Mouse (Mus musculus): ENCODE results near the gene Gtf3c5. TPM values are rescaled to one million over a fixed set of nuclear protein-coding genes. Genes with fewer than 3 reads are reported as not detected.

Gene Gtf3c5
- total and polyA plus RNA-seq, 2 experiments: 2.9 to 7.8 TPM

GRCm38 (mm10) chr2:28545976-28546375, 37.6 kb downstream of the Gtf3c5 start:
- TF ChIP-seq POLR2A (IDR thresholded peaks at IDR 0.05; ENCODE audit: extremely low read depth, insufficient read depth, low read length) (no peak), CTCF (IDR thresholded peaks at IDR 0.05; ENCODE audit: low read depth, low read length) (no peak)
- no peak for DNase-seq (ENCODE audit: extremely low read depth, low read depth, low spot score)
- H3K79me2 ChIP-seq (ENCODE audit: control insufficient read depth, insufficient read depth, low read length): no peaks in the 10 kb centered on the region
- H3K27ac ChIP-seq (replicated peaks; ENCODE audit: insufficient read depth, low read depth, low read length): no peak overlapping the region
- no peaks in the 10 kb centered on the region for H3K36me3 ChIP-seq (ENCODE audit: control insufficient read depth, insufficient read depth, low read length)
- H3K9ac ChIP-seq (ENCODE audit: low read depth, low read length): no peak overlapping the region
- H3K4me1 ChIP-seq (ENCODE audit: control insufficient read depth, insufficient read depth, low read length): no peaks in the 10 kb centered on the region
- H3K27me3 ChIP-seq (ENCODE audit: control insufficient read depth, insufficient read depth, low read length): no peaks in the 10 kb centered on the region
- H3K4me3 ChIP-seq (ENCODE audit: insufficient read depth, low read depth, low read length): no peak overlapping the region

- peak; percentile 20 for DNase-seq (ENCODE audit: extremely low read depth, low read depth, low spot score)
- H3K9ac ChIP-seq (ENCODE audit: low read depth, low read length): no peak overlapping the region
- H3K27me3 ChIP-seq (ENCODE audit: control insufficient read depth, insufficient read depth, low read length): no peaks in the 10 kb centered on the region
- H3K36me3 ChIP-seq (ENCODE audit: control insufficient read depth, insufficient read depth, low read length): no peaks in the 10 kb centered on the region
- no peak overlapping the region for H3K27ac ChIP-seq (replicated peaks; ENCODE audit: insufficient read depth, low read depth, low read length)
- H3K4me3 ChIP-seq (ENCODE audit: insufficient read depth, low read depth, low read length): no peak overlapping the region
- TF ChIP-seq CTCF (IDR thresholded peaks at IDR 0.05; ENCODE audit: low read depth, low read length) (no peak), POLR2A (IDR thresholded peaks at IDR 0.05; ENCODE audit: extremely low read depth, insufficient read depth, low read length) (no peak)
- H3K4me1 ChIP-seq (ENCODE audit: control insufficient read depth, insufficient read depth, low read length): 0 out of 2 replicates have a peak, but pooled peaks cover 2% of the 10 kb centered on the region
- 58% methylated on average over 8 of the region's 8 CpGs for WGBS
- no peaks in the 10 kb centered on the region for H3K79me2 ChIP-seq (ENCODE audit: control insufficient read depth, insufficient read depth, low read length)
Observed at GRCm38 (mm10) chr2:28543894-28544293, 39.7 kb downstream of the Gtf3c5 start.

GRCm38 (mm10) chr2:28540587-28541227, 42.8 kb downstream of the Gtf3c5 start:
- H3K4me3 ChIP-seq (ENCODE audit: insufficient read depth, low read depth, low read length): no peak overlapping the region
- no peak for DNase-seq (ENCODE audit: extremely low read depth, low read depth, low spot score)
- no peak overlapping the region for H3K27ac ChIP-seq (replicated peaks; ENCODE audit: insufficient read depth, low read depth, low read length)
- no peaks in the 10 kb centered on the region for H3K36me3 ChIP-seq (ENCODE audit: control insufficient read depth, insufficient read depth, low read length)
- H3K9ac ChIP-seq (ENCODE audit: low read depth, low read length): no peak overlapping the region
- 0 out of 2 replicates have a peak, but pooled peaks cover 2% of the 10 kb centered on the region for H3K4me1 ChIP-seq (ENCODE audit: control insufficient read depth, insufficient read depth, low read length)
- no peak for TF ChIP-seq POLR2A (IDR thresholded peaks at IDR 0.05; ENCODE audit: extremely low read depth, insufficient read depth, low read length)
- no peak for TF ChIP-seq CTCF (IDR thresholded peaks at IDR 0.05; ENCODE audit: low read depth, low read length)
- WGBS: 81% methylated on average over 8 of the region's 8 CpGs
- H3K27me3 ChIP-seq (ENCODE audit: control insufficient read depth, insufficient read depth, low read length): no peaks in the 10 kb centered on the region
- no peaks in the 10 kb centered on the region for H3K79me2 ChIP-seq (ENCODE audit: control insufficient read depth, insufficient read depth, low read length)

- Histone ChIP-seq H3K4me1 (ENCODE audit: control insufficient read depth, insufficient read depth, low read length) (0 out of 2 replicates have a peak, but pooled peaks cover 2% of the 10 kb centered on the region), H3K79me2 (ENCODE audit: control insufficient read depth, insufficient read depth, low read length) (no peaks in the 10 kb centered on the region), H3K27me3 (ENCODE audit: control insufficient read depth, insufficient read depth, low read length) (no peaks in the 10 kb centered on the region), H3K9ac (ENCODE audit: low read depth, low read length) (no peak overlapping the region), H3K4me3 (ENCODE audit: insufficient read depth, low read depth, low read length) (no peak overlapping the region), H3K27ac (replicated peaks; ENCODE audit: insufficient read depth, low read depth, low read length) (no peak overlapping the region), H3K36me3 (ENCODE audit: control insufficient read depth, insufficient read depth, low read length) (no peaks in the 10 kb centered on the region)
- TF ChIP-seq CTCF (IDR thresholded peaks at IDR 0.05; ENCODE audit: low read depth, low read length) (no peak), POLR2A (IDR thresholded peaks at IDR 0.05; ENCODE audit: extremely low read depth, insufficient read depth, low read length) (no peak)
- peak; percentile 30 for DNase-seq (ENCODE audit: extremely low read depth, low read depth, low spot score)
- WGBS: 93% methylated on average over 2 of the region's 2 CpGs
Observed at GRCm38 (mm10) chr2:28539949-28540348, 43.6 kb downstream of the Gtf3c5 start.

- no peak overlapping the region for H3K4me3 ChIP-seq (ENCODE audit: insufficient read depth, low read depth, low read length)
- TF ChIP-seq CTCF (IDR thresholded peaks at IDR 0.05; ENCODE audit: low read depth, low read length) (no peak), POLR2A (IDR thresholded peaks at IDR 0.05; ENCODE audit: extremely low read depth, insufficient read depth, low read length) (no peak)
- no peaks in the 10 kb centered on the region for H3K79me2 ChIP-seq (ENCODE audit: control insufficient read depth, insufficient read depth, low read length)
- H3K4me1 ChIP-seq (ENCODE audit: control insufficient read depth, insufficient read depth, low read length): 0 out of 2 replicates have a peak, but pooled peaks cover 2% of the 10 kb centered on the region
- 68% methylated on average over 7 of the region's 7 CpGs for WGBS
- H3K36me3 ChIP-seq (ENCODE audit: control insufficient read depth, insufficient read depth, low read length): no peaks in the 10 kb centered on the region
- no peak for DNase-seq (ENCODE audit: extremely low read depth, low read depth, low spot score)
- H3K9ac ChIP-seq (ENCODE audit: low read depth, low read length): no peak overlapping the region
- no peak overlapping the region for H3K27ac ChIP-seq (replicated peaks; ENCODE audit: insufficient read depth, low read depth, low read length)
- H3K27me3 ChIP-seq (ENCODE audit: control insufficient read depth, insufficient read depth, low read length): no peaks in the 10 kb centered on the region
Observed at GRCm38 (mm10) chr2:28539206-28539605, 44.3 kb downstream of the Gtf3c5 start.

- H3K4me1 ChIP-seq (ENCODE audit: control insufficient read depth, insufficient read depth, low read length): 0 out of 2 replicates have a peak, but pooled peaks cover 2% of the 10 kb centered on the region
- H3K9ac ChIP-seq (ENCODE audit: low read depth, low read length): no peak overlapping the region
- no peaks in the 10 kb centered on the region for H3K36me3 ChIP-seq (ENCODE audit: control insufficient read depth, insufficient read depth, low read length)
- no peaks in the 10 kb centered on the region for H3K27me3 ChIP-seq (ENCODE audit: control insufficient read depth, insufficient read depth, low read length)
- H3K79me2 ChIP-seq (ENCODE audit: control insufficient read depth, insufficient read depth, low read length): no peaks in the 10 kb centered on the region
- no peak overlapping the region for H3K27ac ChIP-seq (replicated peaks; ENCODE audit: insufficient read depth, low read depth, low read length)
- no peak for DNase-seq (ENCODE audit: extremely low read depth, low read depth, low spot score)
- TF ChIP-seq CTCF (IDR thresholded peaks at IDR 0.05; ENCODE audit: low read depth, low read length): no peak
- H3K4me3 ChIP-seq (ENCODE audit: insufficient read depth, low read depth, low read length): no peak overlapping the region
- WGBS: 83% methylated on average over 1 of the region's 1 CpGs
Observed at GRCm38 (mm10) chr2:28538817-28539128, 44.8 kb downstream of the Gtf3c5 start.
